Mouse (Mus musculus) cerebellum, adult 2 months (tissue): ENCODE measurements around the gene H2-DMb1. TPM values are rescaled to one million over a fixed set of nuclear protein-coding genes. Genes with fewer than 3 reads are reported as not detected.

Source experiments
- DNase-seq, 2 experiments: peaks; one replicate each; pipeline ENCODE4 v3.0.0; 2021
- H3K27ac ChIP-seq: fragments of 200-500 bp; 2 replicates; pipeline ENCODE4 v1.5.1; 2012; ENCODE audit warnings: low read length, control low read depth, inconsistent platforms; ENCODE audit not compliant: insufficient read depth
- H3K27me3 ChIP-seq: fragments of 200-500 bp; 2 replicates; pipeline ENCODE4 v1.6.1; 2012; ENCODE audit warnings: inconsistent platforms, mild to moderate bottlenecking, low read length, moderate library complexity; ENCODE audit not compliant: control insufficient read depth, insufficient read depth
- H3K4me1 ChIP-seq: fragments of 200-500 bp; 2 replicates; pipeline ENCODE4 v1.6.1; 2011; ENCODE audit warnings: low read length; ENCODE audit not compliant: control insufficient read depth, insufficient read depth
- H3K4me3 ChIP-seq: fragments of 200-500 bp; replicated peaks from 2 replicates; pipeline ENCODE3; 2011; ENCODE audit warnings: mild to moderate bottlenecking, low read depth, low read length, control low read depth; ENCODE audit not compliant: insufficient read depth
- CTCF ChIP-seq: fragments of 200-500 bp; IDR thresholded peaks from 2 replicates; pipeline ENCODE4 v1.5.1; 2011; ENCODE audit warnings: low read depth, mild to moderate bottlenecking, control low read depth, low read length, moderate library complexity, borderline replicate concordance; ENCODE audit not compliant: insufficient read depth
- POLR2A ChIP-seq: fragments of 200-500 bp; IDR thresholded peaks from 2 replicates; pipeline ENCODE4 v1.6.1; 2011; ENCODE audit warnings: low read length, control low read depth, borderline replicate concordance; ENCODE audit not compliant: insufficient read depth
- WGBS: fragments of 180-500 bp; shearing (Covaris S2); methylation state at CpG from one replicate; pipeline ENCODE4 v1.1.7; 2018; 5-methylcytosine and 5-hydroxymethylcytosine counted together
- polyA plus RNA-seq: library from polyadenylated mRNA; depleted of rRNA; stranded (reverse); fragments of >200 nt; gene quantifications from 2 replicates; pipeline ENCODE4 v1.2.3, GENCODE M21; 2012; rRNA removed

The H2-DMb1 gene
- polyA plus RNA-seq, 1 experiment: 3.0 TPM

GRCm38 (mm10) chr17:34205746-34206176 lies 52.9 kb downstream of the H2-DMb1 start:
- no peaks in the 10 kb centered on the region for H3K27me3 ChIP-seq
- H3K4me1 ChIP-seq: no peaks in the 10 kb centered on the region
- H3K4me3 ChIP-seq: peak overlapping the region; percentile 17
- H3K27ac ChIP-seq: no peak overlapping the region
- 24% methylated on average over 9 of the region's 9 CpGs for WGBS
- peak; percentile 49; the same call in 1 of the 2 replicates for TF ChIP-seq CTCF
- TF ChIP-seq POLR2A: no peak
- peak in 1 of 2 experiments; percentile 16 for DNase-seq

DNA sequence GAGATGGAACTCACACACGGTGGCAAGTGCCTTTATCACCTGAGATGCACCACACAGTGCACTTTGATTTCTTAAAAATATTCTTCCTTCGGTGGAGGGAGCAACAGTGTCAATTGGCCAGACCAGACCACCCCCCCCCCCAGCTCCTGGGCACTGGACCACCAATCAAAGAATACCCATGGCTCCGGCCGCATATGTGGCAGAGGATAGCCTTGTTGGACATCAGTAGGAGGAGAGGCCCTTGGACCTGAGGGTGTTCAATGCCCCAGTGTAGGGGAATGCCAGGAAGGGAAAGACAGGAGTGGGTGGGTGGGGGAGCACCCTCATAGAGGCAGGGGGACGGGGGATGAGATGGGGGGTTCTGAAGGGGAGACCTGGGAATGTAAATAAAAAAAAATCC lies 53.9 kb downstream of the H2-DMb1 start:
- TF ChIP-seq POLR2A (no peak), CTCF (no peak)
- Histone ChIP-seq H3K27me3 (no peaks in the 10 kb centered on the region), H3K27ac (no peak overlapping the region), H3K4me3 (no peak overlapping the region), H3K4me1 (no peaks in the 10 kb centered on the region)
- WGBS: 87% methylated on average over 5 of the region's 5 CpGs
- DNase-seq: no peak

DNA sequence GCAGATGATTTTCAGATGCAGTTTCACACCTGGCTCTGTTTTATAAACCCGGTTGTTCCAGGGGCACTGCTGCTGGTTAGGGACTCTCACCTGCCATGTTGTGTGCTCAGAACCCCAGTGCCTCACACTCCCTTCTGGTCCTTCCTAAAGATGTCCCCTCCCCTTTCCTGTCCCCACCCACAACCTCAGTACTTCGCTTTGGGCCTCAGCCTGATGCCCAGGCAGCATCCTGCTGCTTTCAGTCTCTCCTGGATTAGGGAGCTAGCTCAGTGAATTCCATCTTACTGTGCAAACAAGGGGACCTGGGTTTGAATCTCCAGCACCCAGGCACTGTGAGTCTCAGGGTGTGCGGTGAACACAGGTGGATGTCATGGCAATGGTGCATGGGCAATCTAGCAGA lies 54.6 kb downstream of the H2-DMb1 start:
- H3K4me1 ChIP-seq: no peaks in the 10 kb centered on the region
- no peak for DNase-seq
- H3K4me3 ChIP-seq: no peak overlapping the region
- 66% methylated on average over 3 of the region's 3 CpGs for WGBS
- no peak overlapping the region for H3K27ac ChIP-seq
- TF ChIP-seq CTCF (no peak), POLR2A (no peak)
- no peaks in the 10 kb centered on the region for H3K27me3 ChIP-seq

GRCm38 (mm10) chr17:34207866-34208265 lies 55.0 kb downstream of the H2-DMb1 start:
- 97% methylated on average over 9 of the region's 9 CpGs for WGBS
- Histone ChIP-seq H3K4me3 (no peak overlapping the region), H3K27ac (no peak overlapping the region), H3K4me1 (no peaks in the 10 kb centered on the region), H3K27me3 (no peaks in the 10 kb centered on the region)
- TF ChIP-seq CTCF (no peak), POLR2A (no peak)
- DNase-seq: no peak

- Histone ChIP-seq H3K4me1 (no peaks in the 10 kb centered on the region), H3K4me3 (no peak overlapping the region), H3K27ac (no peak overlapping the region), H3K27me3 (no peaks in the 10 kb centered on the region)
- 25% methylated on average over 10 of the region's 10 CpGs for WGBS
- no peak for TF ChIP-seq POLR2A
- TF ChIP-seq CTCF: no peak
- DNase-seq: no peak
These were observed 55.5 kb downstream of the H2-DMb1 start for GRCm38 (mm10) chr17:34208421-34208820.

GRCm38 (mm10) chr17:34209680-34210079 lies 56.8 kb downstream of the H2-DMb1 start:
- WGBS: 46% methylated on average over 3 of the region's 3 CpGs
- no peak overlapping the region for H3K27ac ChIP-seq
- no peak for DNase-seq
- H3K4me3 ChIP-seq: no peak overlapping the region
- no peaks in the 10 kb centered on the region for H3K4me1 ChIP-seq
- H3K27me3 ChIP-seq: no peaks in the 10 kb centered on the region
- TF ChIP-seq POLR2A: no peak
- TF ChIP-seq CTCF: peak; percentile 8; the same call in 1 of the 2 replicates

Other genes with a start within 250 kb of the H2-DMb1 start
- gene Platr17, start 247.9 kb upstream of the H2-DMb1 start, polyA plus RNA-seq: 0.48 and 0.65 TPM in 2 replicates
- 28.6 and 30.4 TPM in 2 replicates for gene Daxx, start 243.7 kb upstream of the H2-DMb1 start, polyA plus RNA-seq
- 27.7 and 28.5 TPM in 2 replicates for gene Tapbp, start 237.2 kb upstream of the H2-DMb1 start, polyA plus RNA-seq
- gene Zbtb22, start 237.2 kb upstream of the H2-DMb1 start, polyA plus RNA-seq: 30.2 and 33.4 TPM in 2 replicates
- gene Rgl2, start 223.5 kb upstream of the H2-DMb1 start, polyA plus RNA-seq: 171 and 183 TPM in 2 replicates
- gene Pfdn6, start 212.7 kb upstream of the H2-DMb1 start, polyA plus RNA-seq: 117 and 135 TPM in 2 replicates
- 13.3 and 14.0 TPM in 2 replicates for gene Wdr46, start 212.4 kb upstream of the H2-DMb1 start, polyA plus RNA-seq
- gene B3galt4, start 201.6 kb upstream of the H2-DMb1 start, polyA plus RNA-seq: 8.4 and 8.6 TPM in 2 replicates
- gene Vps52, start 197.3 kb upstream of the H2-DMb1 start, polyA plus RNA-seq: 73.5 and 77.0 TPM in 2 replicates
- gene Rps18, start 197.1 kb upstream of the H2-DMb1 start, polyA plus RNA-seq: 283 and 320 TPM in 2 replicates
- 61.9 and 77.5 TPM in 2 replicates for gene H2-K1, start 152.7 kb upstream of the H2-DMb1 start, polyA plus RNA-seq
- 66.4 and 74.6 TPM in 2 replicates for gene Ring1, start 128.4 kb upstream of the H2-DMb1 start, polyA plus RNA-seq
- gene H2-Ke6, start 125.0 kb upstream of the H2-DMb1 start, polyA plus RNA-seq: 82.9 and 89.8 TPM in 2 replicates
- gene Slc39a7, start 121.4 kb upstream of the H2-DMb1 start, polyA plus RNA-seq: 120 and 123 TPM in 2 replicates
- 78.0 and 83.2 TPM in 2 replicates for gene Rxrb, start 121.3 kb upstream of the H2-DMb1 start, polyA plus RNA-seq
- 12.2 and 15.2 TPM in 2 replicates for gene Col11a2, start 113.6 kb upstream of the H2-DMb1 start, polyA plus RNA-seq
- 0.25 and 0.34 TPM in 2 replicates for gene H2-Oa, start 60.7 kb upstream of the H2-DMb1 start, polyA plus RNA-seq
- 13.2 and 13.6 TPM in 2 replicates for gene H2-DMa, start 33.5 kb upstream of the H2-DMb1 start, polyA plus RNA-seq
- 188 and 209 TPM in 2 replicates for gene Brd2, start 30.4 kb upstream of the H2-DMb1 start, polyA plus RNA-seq
- 0.35 and 0.52 TPM in 2 replicates for gene H2-DMb2, start 9.8 kb upstream of the H2-DMb1 start, polyA plus RNA-seq
- gene Tap1, start 34.5 kb downstream of the H2-DMb1 start, polyA plus RNA-seq: 2.6 and 2.7 TPM in 2 replicates
- 2.2 and 2.7 TPM in 2 replicates for gene Psmb9, start 34.7 kb downstream of the H2-DMb1 start, polyA plus RNA-seq
- 5.8 and 7.3 TPM in 2 replicates for gene Psmb8, start 44.6 kb downstream of the H2-DMb1 start, polyA plus RNA-seq
- 9.1 and 10.0 TPM in 2 replicates for gene Tap2, start 50.5 kb downstream of the H2-DMb1 start, polyA plus RNA-seq
- 0.67 and 0.86 TPM in 2 replicates for gene H2-Ob, start 85.8 kb downstream of the H2-DMb1 start, polyA plus RNA-seq
- gene H2-Ab1, start 104.6 kb downstream of the H2-DMb1 start, polyA plus RNA-seq: 4.0 TPM in 2 replicates
- gene H2-Aa, start 134.8 kb downstream of the H2-DMb1 start, polyA plus RNA-seq: 3.0 and 3.1 TPM in 2 replicates
- gene H2-Eb1, start 152.8 kb downstream of the H2-DMb1 start, polyA plus RNA-seq: 2.9 and 3.8 TPM in 2 replicates
- gene H2-Eb2, start 172.6 kb downstream of the H2-DMb1 start, polyA plus RNA-seq: 0.08 and 0.10 TPM in 2 replicates
- not detected in 2 replicates for gene Btnl2, start 201.8 kb downstream of the H2-DMb1 start, polyA plus RNA-seq
- not detected in 2 replicates for gene Btnl1, start 224.1 kb downstream of the H2-DMb1 start, polyA plus RNA-seq
- 5.8 and 6.5 TPM in 2 replicates for gene BC051142, start 245.7 kb downstream of the H2-DMb1 start, polyA plus RNA-seq